In the genomic region with DNA sequence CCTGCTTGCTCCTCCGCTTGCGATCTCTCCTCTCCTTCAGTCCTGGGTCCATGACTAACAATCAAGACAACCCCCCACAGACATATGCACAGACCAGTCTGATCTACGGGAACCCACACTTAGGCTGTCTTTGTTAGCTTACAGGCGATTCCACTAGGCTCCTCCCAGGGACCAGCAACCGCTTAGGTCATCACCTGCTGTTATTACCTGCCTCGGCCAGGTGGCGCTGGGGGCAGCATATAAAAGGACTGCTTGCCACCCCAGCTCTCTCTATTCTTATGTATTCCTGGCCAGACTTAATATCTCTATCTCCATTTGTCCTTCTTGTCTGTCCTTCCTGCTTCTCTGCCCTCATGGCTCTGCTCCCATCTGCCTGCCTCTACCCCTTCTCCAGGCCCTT, we compare ENCODE assay signal across 14 mouse cellular contexts. TPM values are rescaled to one million over a fixed set of nuclear protein-coding genes. Genes with fewer than 3 reads are reported as not detected.
DNase-seq lines count a peak whose midpoint lies in the region; ATAC-seq lines count a peak whose summit lies in the region.
"Had no signal": no experiment of that assay in that cellular context is flagged by ENCODE, and none has a peak within 500 bp of the region (broad histone marks: within the 10 kb centered on the region; RNA-seq: fewer than 3 reads in every experiment).

No protein-coding gene starts in this region.

- no peaks in the 10 kb centered on the region for H3K4me1 ChIP-seq in kidney, embryonic 15.5 days
- no peaks in the 10 kb centered on the region for H3K4me1 ChIP-seq in hindbrain, embryonic 14.5 days (replicated peaks; ENCODE audit: control insufficient read depth, insufficient read depth, low read length)
- H3K4me1 ChIP-seq: limb, embryonic 10.5 days had no signal

- no peaks in the 10 kb centered on the region for H3K27me3 ChIP-seq in kidney, embryonic 15.5 days
- H3K27me3 ChIP-seq in hindbrain, embryonic 14.5 days (ENCODE audit: control insufficient read depth, insufficient read depth, low read length) = no peaks in the 10 kb centered on the region
- H3K27me3 ChIP-seq: forebrain, embryonic 15.5 days had no signal

- H3K9ac ChIP-seq in kidney, embryonic 15.5 days = no peak overlapping the region
- no peak overlapping the region for H3K9ac ChIP-seq in hindbrain, embryonic 14.5 days
- H3K9ac ChIP-seq: forebrain, embryonic 15.5 days had no signal

- DNase-seq in kidney, adult 11 months = peak; percentile 43
- peak; percentile 6 for DNase-seq in CD4-positive helper T cell, adult 2 months (ENCODE audit: low read depth, low spot score)
- DNase-seq in kidney, adult 9 months = peak; percentile 68
- peak; percentile 25 for DNase-seq in lung, postnatal 10 days
- no peak for DNase-seq in hindbrain, embryonic 14.5 days (ENCODE audit: low spot score)
- no peak for DNase-seq in right cerebral cortex, postnatal 14 days
- DNase-seq in spleen, postnatal 14 days (ENCODE audit: low spot score in 2 of 2) = no peak
- DNase-seq: cerebellum, adult 9-10 months; heart, postnatal 4 days had no signal

- H3K27ac ChIP-seq in kidney, embryonic 15.5 days = no peak overlapping the region
- no peak overlapping the region for H3K27ac ChIP-seq in hindbrain, embryonic 14.5 days
- H3K27ac ChIP-seq: forebrain, embryonic 15.5 days; layer of hippocampus, adult 2 months; limb, embryonic 10.5 days had no signal

- no peak overlapping the region for H3K4me3 ChIP-seq in kidney, embryonic 15.5 days (replicated peaks)
- H3K4me3 ChIP-seq in hindbrain, embryonic 14.5 days (replicated peaks; ENCODE audit: low read length) = no peak overlapping the region
- H3K4me3 ChIP-seq: forebrain, embryonic 15.5 days; layer of hippocampus, adult 2 months; limb, embryonic 10.5 days; myocyte had no signal

- no peak overlapping the region for H3K4me2 ChIP-seq in kidney, embryonic 15.5 days
- no peak overlapping the region for H3K4me2 ChIP-seq in hindbrain, embryonic 14.5 days (replicated peaks)
- H3K4me2 ChIP-seq: forebrain, embryonic 15.5 days had no signal

- ATAC-seq in kidney, embryonic 15.5 days (replicated peaks; ENCODE audit: low FRiP score) = no peak
- no peak for ATAC-seq in hindbrain, embryonic 14.5 days (ENCODE audit: low FRiP score)
- ATAC-seq: forebrain, embryonic 15.5 days had no signal

- 64% methylated on average over 7 of the region's 7 CpGs for WGBS in kidney, embryonic 15.5 days
- WGBS in hindbrain, embryonic 14.5 days = 71% methylated on average over 7 of the region's 7 CpGs

- no peaks in the 10 kb centered on the region for H3K36me3 ChIP-seq in kidney, embryonic 15.5 days
- no peaks in the 10 kb centered on the region for H3K36me3 ChIP-seq in hindbrain, embryonic 14.5 days (replicated peaks; ENCODE audit: control insufficient read depth, insufficient read depth)
- H3K36me3 ChIP-seq: forebrain, embryonic 15.5 days; limb, embryonic 10.5 days had no signal

- no peaks in the 10 kb centered on the region for H3K9me3 ChIP-seq in kidney, embryonic 15.5 days (replicated peaks)
- no peaks in the 10 kb centered on the region for H3K9me3 ChIP-seq in hindbrain, embryonic 14.5 days (ENCODE audit: control insufficient read depth, low read length)
- H3K9me3 ChIP-seq: forebrain, embryonic 15.5 days; limb, embryonic 10.5 days had no signal

RNA-seq across cellular contexts. Expression of a gene that starts 35.4 kb away (rescaled TPM):
- 115 and 117 TPM in 2 replicates for polyA plus RNA-seq in kidney, embryonic 15.5 days (2015; fragmentation: Nextera tagmentation; extraction: Ambion mirVana)
- 63.8 and 68.2 TPM in 2 replicates for polyA plus RNA-seq in hindbrain, embryonic 14.5 days (2014; fragmentation: Nextera tagmentation; extraction: Ambion mirVana)

Comparison
In these comparisons a context has a peak if more than half of its experiments do, and no peak if none do; other contexts are left out.
1. DNase-seq: peak in kidney, adult 11 months (single experiment), CD4-positive helper T cell, adult 2 months (single experiment), kidney, adult 9 months (single experiment) and lung, postnatal 10 days (single experiment); none in hindbrain, embryonic 14.5 days (single experiment), right cerebral cortex, postnatal 14 days (single experiment) and spleen, postnatal 14 days (0 of 2).